Mouse (Mus musculus) C2C12 (cell line): ENCODE data around the gene Elk3. TPM values are rescaled to one million over a fixed set of nuclear protein-coding genes. Genes with fewer than 3 reads are reported as not detected.

Source experiments
- H3K27me3 ChIP-seq: one replicate; pipeline ENCODE4 v1.6.1; 2011; ENCODE audit not compliant: control insufficient read depth, insufficient read depth, insufficient read length
- H3K36me3 ChIP-seq: one replicate; pipeline ENCODE4 v1.6.1; 2011; ENCODE audit not compliant: control insufficient read depth, insufficient read depth
- H3K4me3 ChIP-seq: one replicate; pipeline ENCODE4 v1.5.1; 2011; ENCODE audit warnings: mild to moderate bottlenecking, control low read depth; ENCODE audit not compliant: poor library complexity, insufficient read depth, severe bottlenecking
- H3K79me2 ChIP-seq: one replicate; pipeline ENCODE4 v1.6.1; 2011; ENCODE audit not compliant: control insufficient read depth, insufficient read depth
- H3K79me3 ChIP-seq: one replicate; pipeline ENCODE4 v1.6.1; 2011; ENCODE audit warnings: low read depth, control low read depth
- H3ac ChIP-seq: one replicate; pipeline ENCODE3; 2011; ENCODE audit warnings: low read depth; ENCODE audit not compliant: control insufficient read depth, insufficient read length
- CEBPB ChIP-seq: IDR thresholded peaks from one replicate; pipeline ENCODE4 v1.6.1; 2011; ENCODE audit warnings: low read depth, mild to moderate bottlenecking, control low read depth, moderate library complexity
- CTCF ChIP-seq: IDR thresholded peaks from one replicate; pipeline ENCODE4 v1.5.1; 2011; ENCODE audit not compliant: control insufficient read depth, insufficient read depth, insufficient read length
- FOSL1 ChIP-seq: IDR thresholded peaks from one replicate; pipeline ENCODE4 v1.8.0; 2011; ENCODE audit warnings: mild to moderate bottlenecking, low read length; ENCODE audit not compliant: poor library complexity, insufficient read depth, severe bottlenecking
- MAX ChIP-seq: IDR thresholded peaks from one replicate; pipeline ENCODE4 v1.6.1; 2011; ENCODE audit warnings: mild to moderate bottlenecking, control low read depth
- MYOD1 ChIP-seq: IDR thresholded peaks from one replicate; pipeline ENCODE4 v1.6.1; 2011; ENCODE audit warnings: low read depth; ENCODE audit not compliant: control insufficient read depth, insufficient read length
- MYOG ChIP-seq: IDR thresholded peaks from one replicate; pipeline ENCODE4 v1.6.1; 2011; ENCODE audit not compliant: control insufficient read depth, insufficient read length; ENCODE audit errors: extremely low read depth
- USF1 ChIP-seq: IDR thresholded peaks from one replicate; pipeline ENCODE4 v1.6.1; 2011; ENCODE audit warnings: low read depth, mild to moderate bottlenecking, control low read depth, moderate library complexity
- polyA plus RNA-seq: library from polyadenylated mRNA; unstranded; fragments of >200 nt; fragmentation: generic; extraction: Trizol; gene quantifications from one replicate; pipeline ENCODE4 v1.2.1, GENCODE M21; 2012; ENCODE audit warnings: missing spikeins

The Elk3 gene
- polyA plus RNA-seq, 1 experiment = 56.1 TPM

- Histone ChIP-seq H3K79me2 (no peaks in the 10 kb centered on the region), H3K36me3 (no peaks in the 10 kb centered on the region), H3K4me3 (no peak overlapping the region), H3K79me3 (no peaks in the 10 kb centered on the region), H3ac (no peak overlapping the region), H3K27me3 (no peaks in the 10 kb centered on the region)
- no peak for TF ChIP-seq MAX
- no peak for TF ChIP-seq USF1
- no peak for TF ChIP-seq CEBPB
- TF ChIP-seq CTCF = no peak
- no peak for TF ChIP-seq FOSL1
- no peak for TF ChIP-seq MYOG
- TF ChIP-seq MYOD1 = no peak
These were observed 35.4 kb upstream of the Elk3 start for GRCm38 (mm10) chr10:93346208-93346936.

- no peaks in the 10 kb centered on the region for H3K79me3 ChIP-seq
- no peak overlapping the region for H3K4me3 ChIP-seq
- no peaks in the 10 kb centered on the region for H3K36me3 ChIP-seq
- H3K79me2 ChIP-seq = no peaks in the 10 kb centered on the region
- no peak for TF ChIP-seq MYOG
- no peak for TF ChIP-seq USF1
- TF ChIP-seq CTCF = no peak
- TF ChIP-seq CEBPB = no peak
- no peak for TF ChIP-seq MYOD1
- TF ChIP-seq FOSL1 = no peak
- TF ChIP-seq MAX = no peak
- no peaks in the 10 kb centered on the region for H3K27me3 ChIP-seq
- no peak overlapping the region for H3ac ChIP-seq
These were observed 34.6 kb upstream of the Elk3 start for GRCm38 (mm10) chr10:93345497-93345896.

DNA sequence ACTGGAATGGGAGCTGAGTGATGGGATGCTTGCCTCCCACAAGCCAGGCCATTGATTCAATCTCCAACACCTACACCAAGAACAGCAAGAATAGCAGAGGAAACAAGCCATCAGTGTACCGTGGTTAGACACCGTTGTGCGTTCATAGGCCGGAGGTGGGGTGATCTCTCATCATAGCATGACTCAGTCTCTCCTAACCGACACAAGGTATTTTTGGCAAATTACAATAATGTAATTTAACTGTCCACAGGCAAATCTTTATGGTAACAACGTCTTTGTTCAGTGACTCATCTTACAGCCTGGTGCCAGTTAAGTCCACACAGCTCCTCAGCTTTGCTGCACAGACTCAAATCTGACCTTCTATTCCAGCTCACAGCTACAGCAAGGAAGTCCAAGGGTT is 32.5 kb upstream of the Elk3 start:
- no peak overlapping the region for H3K4me3 ChIP-seq
- H3ac ChIP-seq = peak overlapping the region; percentile 20
- H3K79me3 ChIP-seq = no peaks in the 10 kb centered on the region
- no peaks in the 10 kb centered on the region for H3K36me3 ChIP-seq
- H3K27me3 ChIP-seq = no peaks in the 10 kb centered on the region
- no peaks in the 10 kb centered on the region for H3K79me2 ChIP-seq
- TF ChIP-seq MYOD1 (peak; percentile 30), MAX (peak; percentile 43), MYOG (no peak), FOSL1 (peak; percentile 96)

- TF ChIP-seq MAX (peak; percentile 72), CEBPB (no peak)
- Histone ChIP-seq H3K79me2 (no peaks in the 10 kb centered on the region), H3ac (no peak overlapping the region), H3K36me3 (no peaks in the 10 kb centered on the region), H3K4me3 (no peak overlapping the region), H3K79me3 (no peaks in the 10 kb centered on the region), H3K27me3 (no peaks in the 10 kb centered on the region)
These were observed 32.1 kb upstream of the Elk3 start for GRCm38 (mm10) chr10:93342986-93343385.

- no peaks in the 10 kb centered on the region for H3K27me3 ChIP-seq
- H3K36me3 ChIP-seq = no peaks in the 10 kb centered on the region
- no peak overlapping the region for H3K4me3 ChIP-seq
- H3K79me3 ChIP-seq = no peaks in the 10 kb centered on the region
- no peak for TF ChIP-seq CEBPB
- TF ChIP-seq FOSL1 = no peak
- TF ChIP-seq MAX = no peak
- no peak for TF ChIP-seq USF1
- no peak for TF ChIP-seq MYOD1
- no peak for TF ChIP-seq MYOG
- no peak for TF ChIP-seq CTCF
- H3K79me2 ChIP-seq = no peaks in the 10 kb centered on the region
- H3ac ChIP-seq = no peak overlapping the region
These were observed 27.6 kb upstream of the Elk3 start for GRCm38 (mm10) chr10:93338526-93338925.

- Histone ChIP-seq H3K79me3 (no peaks in the 10 kb centered on the region), H3ac (no peak overlapping the region), H3K79me2 (no peaks in the 10 kb centered on the region), H3K27me3 (no peaks in the 10 kb centered on the region), H3K36me3 (no peaks in the 10 kb centered on the region), H3K4me3 (no peak overlapping the region)
- TF ChIP-seq MYOD1 (no peak), MAX (no peak), FOSL1 (no peak), CEBPB (no peak), CTCF (no peak), MYOG (no peak), USF1 (no peak)
These were observed 25.6 kb upstream of the Elk3 start for GRCm38 (mm10) chr10:93336462-93336931.
